Mouse (Mus musculus) embryonic facial prominence, embryonic 14.5 days (tissue): ENCODE measurements at regions not wholly inside any gene's neighbourhood (a gene's known extent, or its start where the extent isn't known, plus 50 kb on each side); places are given as distances from the start of the nearest gene placed in this dataset.
A peak's percentile ranks its signal among the peaks of the same experiment; 100 is the strongest.

Experiments
- ATAC-seq: fragments of 200-750 bp; cut with Nextera tagmentation; 2 replicates; pipeline ENCODE4 v1.8.0; 2017; ENCODE audit warnings: low read depth, moderate number of reproducible peaks, moderate TSS enrichment
- DNase-seq: peaks from one replicate; pipeline ENCODE4 v3.0.0-alpha.2; 2015; ENCODE audit warnings: low spot score
- H3K27ac ChIP-seq: fragments of 300-500 bp; sonication (generic); replicated peaks from 2 replicates; pipeline ENCODE4 v1.5.1; 2014; ENCODE audit warnings: low read depth, mild to moderate bottlenecking, low read length, moderate library complexity
- H3K27me3 ChIP-seq: fragments of 300-500 bp; sonication (generic); replicated peaks from 2 replicates; pipeline ENCODE4 v1.6.1; 2014; ENCODE audit warnings: low read length; ENCODE audit not compliant: control insufficient read depth, insufficient read depth
- H3K36me3 ChIP-seq: fragments of 300-500 bp; sonication (generic); 2 replicates; pipeline ENCODE4 v1.6.1; 2014; ENCODE audit warnings: low read length, mixed read lengths; ENCODE audit not compliant: control insufficient read depth, insufficient read depth
- H3K4me1 ChIP-seq: fragments of 300-500 bp; sonication (generic); 2 replicates; pipeline ENCODE4 v1.6.1; 2014; ENCODE audit warnings: antibody characterized with exemption, low read length; ENCODE audit not compliant: control insufficient read depth, insufficient read depth
- H3K4me2 ChIP-seq: fragments of 300-500 bp; sonication (generic); 2 replicates; pipeline ENCODE4 v1.6.1; 2014; ENCODE audit warnings: low read depth, mild to moderate bottlenecking, low read length, moderate library complexity, mixed read lengths
- H3K4me3 ChIP-seq: fragments of 300-500 bp; sonication (generic); 2 replicates; pipeline ENCODE4 v1.5.1; 2014; ENCODE audit warnings: low read depth, mild to moderate bottlenecking, low read length
- H3K9ac ChIP-seq: fragments of 300-500 bp; sonication (generic); 2 replicates; pipeline ENCODE4 v1.6.1; 2014; ENCODE audit warnings: low read depth, mild to moderate bottlenecking, low read length, moderate library complexity, mixed read lengths
- H3K9me3 ChIP-seq: fragments of 300-500 bp; sonication (generic); 2 replicates; pipeline ENCODE4 v1.6.1; 2016; ENCODE audit warnings: low read length; ENCODE audit not compliant: control insufficient read depth
- WGBS: fragments of 180-500 bp; shearing (Covaris S2); extraction: QIAGEN DNeasy Blood & Tissue Kit; methylation state at CpG from one replicate; pipeline ENCODE4 v1.1.7; 2014; 5-methylcytosine and 5-hydroxymethylcytosine counted together

DNA sequence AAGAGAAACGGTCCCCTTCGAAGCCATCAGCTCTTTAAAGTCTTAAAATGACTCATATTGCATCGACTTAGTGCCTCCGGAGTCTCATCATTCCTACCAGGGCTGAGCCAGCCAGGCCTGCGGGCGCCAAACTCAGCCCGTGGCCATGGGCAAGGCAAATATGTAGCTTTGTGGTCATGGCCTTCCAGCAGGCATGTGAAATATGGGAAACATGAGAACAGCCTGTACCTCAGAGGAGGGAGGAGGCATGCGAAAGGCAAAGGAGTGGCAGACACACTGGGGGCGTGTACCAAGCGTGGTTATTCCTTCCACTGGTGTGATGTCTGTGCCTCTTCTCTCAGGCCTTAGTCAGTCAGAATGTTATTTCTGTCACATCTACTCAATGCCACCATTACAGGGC lies 706.3 kb upstream of the Car8 start:
- ATAC-seq (peak; percentile 75), DNase-seq (peak; percentile 81)
- no peak overlapping the region for H3K4me2 ChIP-seq
- H3K27me3 ChIP-seq = no peaks in the 10 kb centered on the region
- peak overlapping the region; percentile 25; the same call in 1 of the 2 replicates for H3K27ac ChIP-seq
- no peaks in the 10 kb centered on the region for H3K36me3 ChIP-seq
- H3K4me3 ChIP-seq = no peak overlapping the region
- H3K4me1 ChIP-seq = peaks cover 3% of the 10 kb centered on the region; the same call in 1 of the 2 replicates
- WGBS = 64% methylated on average over 10 of the region's 10 CpGs
- no peaks in the 10 kb centered on the region for H3K9me3 ChIP-seq
- no peak overlapping the region for H3K9ac ChIP-seq

- Histone ChIP-seq H3K9ac (no peak overlapping the region), H3K4me1 (peaks cover 3% of the 10 kb centered on the region; the same call in 1 of the 2 replicates), H3K27me3 (no peaks in the 10 kb centered on the region), H3K27ac (no peak overlapping the region), H3K9me3 (no peaks in the 10 kb centered on the region), H3K4me3 (no peak overlapping the region), H3K4me2 (no peak overlapping the region), H3K36me3 (no peaks in the 10 kb centered on the region)
- WGBS = 19% methylated on average over 5 of the region's 5 CpGs
- no peak for ATAC-seq
- peak; percentile 74 for DNase-seq
Observed at GRCm38 (mm10) chr4:8943080-8943479, 704.2 kb upstream of the Car8 start.

- Histone ChIP-seq H3K9ac (no peak overlapping the region), H3K27ac (no peak overlapping the region), H3K4me1 (no peaks in the 10 kb centered on the region), H3K9me3 (no peaks in the 10 kb centered on the region), H3K27me3 (no peaks in the 10 kb centered on the region), H3K4me2 (no peak overlapping the region), H3K4me3 (no peak overlapping the region), H3K36me3 (no peaks in the 10 kb centered on the region)
- ATAC-seq (peak; percentile 79), DNase-seq (peak; percentile 73)
- WGBS = 37% methylated on average over 6 of the region's 6 CpGs
Observed at GRCm38 (mm10) chr4:8938948-8939411, 700.1 kb upstream of the Car8 start.

DNA sequence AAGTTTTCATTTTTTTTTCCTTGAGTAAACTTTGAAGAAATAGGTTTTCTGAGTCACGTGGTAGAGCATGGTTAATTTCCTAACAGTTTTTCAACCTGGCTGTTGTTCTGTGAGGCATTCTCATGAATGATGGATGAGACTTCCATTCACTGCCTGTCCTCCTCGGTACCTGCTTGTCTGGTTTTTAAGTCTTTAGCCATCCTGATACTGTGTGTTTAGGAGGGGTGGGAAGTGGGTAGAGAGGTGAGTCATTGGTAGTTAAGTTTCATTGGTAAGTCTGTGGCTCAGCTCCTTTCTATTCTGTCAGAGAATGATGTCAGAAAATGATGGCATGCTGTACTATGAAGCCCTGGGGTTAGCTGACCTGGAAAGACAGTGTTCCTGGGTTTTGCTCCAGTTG lies 697.1 kb upstream of the Car8 start:
- no peak overlapping the region for H3K27ac ChIP-seq
- 53% methylated on average over 2 of the region's 2 CpGs for WGBS

GRCm38 (mm10) chr4:8934541-8934940 lies 695.7 kb upstream of the Car8 start:
- Histone ChIP-seq H3K9me3 (no peaks in the 10 kb centered on the region), H3K9ac (no peak overlapping the region), H3K27me3 (no peaks in the 10 kb centered on the region), H3K36me3 (no peaks in the 10 kb centered on the region), H3K4me3 (no peak overlapping the region), H3K27ac (no peak overlapping the region), H3K4me1 (no peaks in the 10 kb centered on the region), H3K4me2 (no peak overlapping the region)
- WGBS = 72% methylated on average over 1 of the region's 1 CpGs
- ATAC-seq (no peak), DNase-seq (no peak)

More for the DNA sequence above, 697.1 kb upstream of the Car8 start:
- DNase-seq (no peak), ATAC-seq (0 out of 2 replicates have a peak, but pooled peaks have one; percentile 23)
- no peak overlapping the region for H3K9ac ChIP-seq
- H3K4me1 ChIP-seq = no peaks in the 10 kb centered on the region
- no peaks in the 10 kb centered on the region for H3K27me3 ChIP-seq
- no peak overlapping the region for H3K4me3 ChIP-seq
- no peaks in the 10 kb centered on the region for H3K36me3 ChIP-seq
- no peaks in the 10 kb centered on the region for H3K9me3 ChIP-seq
- no peak overlapping the region for H3K4me2 ChIP-seq

DNA sequence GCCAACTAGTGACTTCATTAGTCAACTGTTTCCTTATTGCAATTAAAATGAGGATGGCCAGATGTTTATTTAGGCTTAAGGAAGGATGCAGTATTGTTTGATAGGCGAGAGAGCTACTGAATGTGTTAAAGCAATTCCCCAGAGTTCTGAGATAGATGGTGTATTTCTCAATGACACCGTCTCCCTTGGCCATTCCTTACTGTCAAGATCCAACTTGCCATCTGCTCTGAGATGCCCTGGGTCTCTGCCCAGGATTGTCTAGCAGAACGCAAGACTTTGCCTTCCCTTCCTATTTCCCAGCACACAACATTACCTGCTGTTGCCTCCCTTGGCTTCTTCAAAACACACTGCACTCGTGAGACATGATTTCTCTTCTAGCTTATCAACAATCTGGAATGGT lies 690.5 kb upstream of the Car8 start:
- H3K4me3 ChIP-seq = no peak overlapping the region
- H3K9ac ChIP-seq = no peak overlapping the region
- DNase-seq = no peak
- ATAC-seq = no peak
- WGBS = 70% methylated on average over 4 of the region's 4 CpGs
- H3K9me3 ChIP-seq = no peaks in the 10 kb centered on the region
- H3K36me3 ChIP-seq = no peaks in the 10 kb centered on the region
- no peaks in the 10 kb centered on the region for H3K4me1 ChIP-seq
- no peaks in the 10 kb centered on the region for H3K27me3 ChIP-seq
- no peak overlapping the region for H3K4me2 ChIP-seq
- no peak overlapping the region for H3K27ac ChIP-seq

- no peak overlapping the region for H3K4me2 ChIP-seq
- WGBS = 70% methylated on average over 17 of the region's 17 CpGs
- 0 out of 2 replicates have a peak, but pooled peaks cover 1% of the 10 kb centered on the region for H3K4me1 ChIP-seq
Observed at GRCm38 (mm10) chr4:8928551-8929305, 689.9 kb upstream of the Car8 start.

DNA sequence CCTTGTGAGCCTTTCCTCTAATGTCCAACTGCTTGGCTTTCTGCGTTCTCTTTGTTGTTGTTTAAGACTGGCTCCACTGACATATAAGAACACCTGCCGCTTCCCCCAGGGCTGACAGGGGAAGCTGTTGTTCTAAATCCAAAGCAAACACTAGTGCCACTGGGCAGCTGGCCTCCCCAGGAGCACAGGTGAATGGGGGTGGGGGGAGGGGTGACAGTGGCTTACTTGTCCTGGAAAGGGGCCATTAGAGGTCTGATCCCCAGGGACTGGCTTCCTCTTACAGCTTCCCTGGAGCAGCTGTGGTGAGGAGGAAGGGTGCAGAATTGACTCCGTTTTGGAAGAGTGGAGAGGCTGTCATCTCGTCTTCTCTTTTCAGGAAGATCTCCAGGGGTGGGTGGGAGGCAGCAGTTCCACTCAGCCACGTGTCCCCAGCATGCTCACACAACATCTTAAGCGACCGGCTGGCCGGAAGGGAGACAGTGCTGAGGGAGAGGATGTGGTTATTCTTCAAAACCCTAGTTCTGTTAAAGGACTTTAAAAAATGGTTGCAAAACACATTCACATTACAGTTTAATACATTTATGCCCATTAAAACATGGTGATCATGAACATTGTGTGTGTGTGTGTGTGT lies 688.5 kb upstream of the Car8 start:
- WGBS = 29% methylated on average over 8 of the region's 8 CpGs
- ATAC-seq = peak; percentile 42

More at GRCm38 (mm10) chr4:8928551-8929305, 689.9 kb upstream of the Car8 start:
- Histone ChIP-seq H3K27ac (no peak overlapping the region), H3K27me3 (no peaks in the 10 kb centered on the region), H3K4me3 (no peak overlapping the region), H3K9me3 (no peaks in the 10 kb centered on the region), H3K9ac (no peak overlapping the region), H3K36me3 (no peaks in the 10 kb centered on the region)
- no peak for ATAC-seq
- no peak for DNase-seq

More for the DNA sequence above, 688.5 kb upstream of the Car8 start:
- Histone ChIP-seq H3K4me1 (peaks cover 9% of the 10 kb centered on the region), H3K27me3 (no peaks in the 10 kb centered on the region), H3K9me3 (no peaks in the 10 kb centered on the region), H3K27ac (no peak overlapping the region), H3K4me2 (no peak overlapping the region), H3K4me3 (no peak overlapping the region), H3K36me3 (no peaks in the 10 kb centered on the region), H3K9ac (no peak overlapping the region)
- peak; percentile 62 for DNase-seq
